Mouse (Mus musculus) CD4-positive helper T cell, adult 2 months (primary cell): ENCODE results near the gene Flnb.

Source experiments
- DNase-seq: peaks from one replicate; pipeline ENCODE4 v3.0.0-alpha.2; 2012; ENCODE audit warnings: low read depth, missing footprints, low spot score

Gene Flnb

GRCm38 (mm10) chr14:7826151-7826937, 8.6 kb downstream of the Flnb start:
- DNase-seq = no peak

DNA sequence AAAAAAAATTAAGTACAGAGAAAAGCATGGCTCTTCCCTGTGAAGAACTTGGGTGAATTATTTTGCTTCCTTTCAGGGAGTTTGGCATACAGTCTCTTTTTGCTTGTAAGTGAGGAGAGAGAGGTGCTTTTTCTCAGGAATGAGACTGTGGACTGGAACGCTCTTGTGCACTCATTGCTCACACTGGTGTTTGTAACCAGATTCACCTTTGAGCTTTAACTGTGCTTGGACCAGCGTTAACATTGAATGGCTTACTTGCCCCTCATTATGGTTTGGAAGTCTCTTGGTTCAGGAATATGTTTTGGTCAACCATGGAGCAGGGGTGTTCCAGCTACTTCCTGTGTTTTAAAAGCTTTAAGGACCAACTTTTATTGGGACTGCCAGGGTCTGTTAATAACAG, 11.4 kb downstream of the Flnb start:
- DNase-seq = no peak

GRCm38 (mm10) chr14:7831770-7832439, 14.1 kb downstream of the Flnb start:
- DNase-seq = peak; percentile 20

DNA sequence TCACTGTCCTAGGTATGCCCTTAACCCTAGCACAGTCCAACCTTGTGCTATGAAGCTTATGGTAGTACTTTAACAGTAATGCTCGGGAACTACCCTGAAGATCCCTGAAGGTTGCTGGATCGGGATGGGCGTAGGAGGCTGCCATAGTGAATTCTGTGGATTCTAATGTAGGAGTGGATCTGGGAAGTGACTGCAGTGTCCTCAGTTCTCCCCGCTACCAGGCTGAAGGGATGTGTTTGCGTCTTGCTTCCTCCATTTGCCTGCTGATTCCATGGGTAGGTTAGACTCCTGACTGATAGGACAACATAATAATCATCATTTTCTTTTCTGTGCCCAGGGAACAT, 14.7 kb downstream of the Flnb start:
- DNase-seq = no peak

- no peak for DNase-seq
Measured at GRCm38 (mm10) chr14:7833458-7833857, 15.7 kb downstream of the Flnb start.

DNA sequence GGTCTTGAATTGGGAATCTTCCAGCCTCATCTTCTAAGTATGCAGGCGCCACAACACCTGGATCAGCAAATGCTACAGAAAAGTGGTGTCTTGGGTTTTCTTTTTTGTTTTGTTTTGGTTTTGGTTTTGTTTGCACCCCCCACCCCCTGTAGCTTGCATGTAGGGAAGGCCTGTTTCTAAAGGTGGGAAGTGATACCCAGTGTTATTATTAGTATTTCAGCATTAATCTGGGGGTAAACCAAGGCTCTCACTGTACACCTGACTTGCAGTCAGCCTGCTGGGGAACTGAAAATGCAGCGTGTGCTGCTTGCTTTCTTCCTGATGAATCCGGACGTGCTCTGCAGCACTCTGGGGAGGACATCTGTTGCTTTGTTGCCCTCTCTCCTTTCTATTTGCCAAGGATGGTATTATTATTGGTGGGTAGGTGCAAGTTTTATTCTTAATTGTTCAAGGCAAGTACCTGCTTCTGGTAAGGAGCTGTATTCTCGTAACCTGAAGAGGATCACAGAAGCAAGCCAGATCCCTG, 20.9 kb downstream of the Flnb start:
- no peak for DNase-seq

- no peak for DNase-seq
Measured at GRCm38 (mm10) chr14:7839950-7840514, 22.3 kb downstream of the Flnb start.

DNA sequence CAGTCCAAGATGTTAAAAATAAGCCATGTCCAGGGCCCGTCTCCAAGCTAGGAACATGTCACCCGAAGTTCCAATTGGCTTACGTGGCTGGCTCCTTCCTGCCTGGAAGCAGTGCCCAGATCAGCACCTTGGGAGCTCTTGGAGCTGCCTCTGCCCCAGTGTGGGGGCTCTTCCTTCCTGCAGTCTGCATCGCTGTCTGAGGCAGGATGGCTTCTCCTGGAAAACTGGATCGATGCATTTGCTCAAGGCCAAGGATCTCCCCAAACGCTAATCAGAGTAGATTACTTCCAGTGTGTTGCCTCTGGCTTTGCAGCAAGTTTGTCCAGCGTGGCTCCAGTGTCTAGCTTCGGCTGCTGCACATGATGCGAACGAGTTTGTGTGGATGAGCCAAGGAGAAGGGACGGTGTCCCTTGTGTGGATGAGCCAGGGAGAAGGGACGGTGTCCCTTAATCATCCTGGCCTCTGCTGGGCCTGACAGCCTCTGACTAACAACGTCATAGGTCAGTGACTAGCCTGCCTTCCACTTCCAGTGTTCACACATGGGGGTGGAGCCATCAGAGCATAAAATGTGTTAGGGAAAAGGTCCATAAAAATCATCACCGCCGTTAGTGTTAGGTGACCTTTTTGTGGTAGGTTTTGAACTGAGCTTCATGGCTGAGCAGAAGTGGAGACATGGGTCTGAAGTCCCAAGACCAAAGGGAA, 25.0 kb downstream of the Flnb start:
- no peak for DNase-seq

GRCm38 (mm10) chr14:7846696-7847095, 28.9 kb downstream of the Flnb start:
- DNase-seq = no peak

DNA sequence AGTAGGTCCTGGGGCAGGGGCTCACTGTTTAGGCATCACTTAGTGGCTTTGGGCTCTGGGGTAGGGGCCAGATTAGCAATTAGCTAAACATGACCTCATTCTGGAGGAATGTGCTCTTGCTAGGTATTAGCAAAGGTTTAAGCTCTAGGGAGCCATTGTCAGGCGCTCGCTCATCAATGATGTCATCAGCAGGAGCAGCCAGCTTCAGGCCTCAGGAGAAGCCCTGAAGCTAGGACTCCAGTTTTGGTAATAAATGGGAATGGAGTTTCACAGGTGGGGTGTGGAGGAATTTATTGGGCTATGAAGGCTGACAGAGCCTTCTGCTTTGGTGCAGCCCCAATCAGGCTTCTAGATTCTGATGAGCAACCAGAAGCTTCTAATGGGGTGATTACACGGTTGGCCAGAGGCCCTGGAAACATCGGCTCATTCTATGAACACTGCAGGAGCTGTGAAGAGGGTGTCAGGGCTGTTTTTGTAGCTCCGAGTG, 30.0 kb downstream of the Flnb start:
- DNase-seq = no peak

DNA sequence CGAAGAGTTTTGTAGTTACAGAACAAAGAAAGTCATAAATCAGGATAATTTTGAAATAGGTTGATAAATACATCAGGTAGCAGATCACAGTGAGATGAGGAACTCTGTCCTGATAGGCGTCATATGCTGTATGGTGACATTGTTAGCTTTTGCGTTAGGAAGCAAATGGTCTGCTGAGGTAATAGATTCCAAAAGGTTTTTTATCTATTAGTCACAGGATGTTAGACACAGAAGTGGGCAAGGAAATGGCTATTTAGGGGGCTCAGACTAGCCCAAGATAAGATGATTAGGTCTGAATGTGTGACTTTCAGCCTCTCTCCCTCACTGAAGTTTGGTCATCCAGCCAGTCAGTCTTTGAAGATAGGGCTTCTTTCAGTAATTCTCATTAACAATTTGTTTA, 33.2 kb downstream of the Flnb start:
- no peak for DNase-seq

GRCm38 (mm10) chr14:7851543-7852065, 33.8 kb downstream of the Flnb start:
- DNase-seq = no peak

GRCm38 (mm10) chr14:7853691-7854090, 35.9 kb downstream of the Flnb start:
- DNase-seq = no peak

DNA sequence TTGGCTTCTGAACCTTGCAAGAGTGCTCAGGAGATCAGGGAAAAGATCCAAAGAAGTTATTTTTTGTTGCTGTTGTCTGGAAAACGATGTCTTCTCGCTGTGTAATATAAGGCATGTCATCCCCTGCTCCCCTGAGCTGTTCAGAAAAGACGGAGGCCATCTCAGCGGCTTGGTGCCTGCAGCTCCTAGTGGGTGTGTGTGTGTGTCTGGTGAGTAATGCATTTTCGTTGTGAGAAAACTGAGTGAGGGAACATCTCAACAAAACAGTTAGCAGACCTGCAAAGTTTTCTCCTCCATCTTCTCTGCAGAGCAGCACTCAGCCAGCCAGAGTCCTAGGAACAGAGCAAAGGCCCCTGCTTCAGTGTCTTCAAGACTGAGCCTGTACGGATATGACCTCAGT, 36.6 kb downstream of the Flnb start:
- no peak for DNase-seq

DNA sequence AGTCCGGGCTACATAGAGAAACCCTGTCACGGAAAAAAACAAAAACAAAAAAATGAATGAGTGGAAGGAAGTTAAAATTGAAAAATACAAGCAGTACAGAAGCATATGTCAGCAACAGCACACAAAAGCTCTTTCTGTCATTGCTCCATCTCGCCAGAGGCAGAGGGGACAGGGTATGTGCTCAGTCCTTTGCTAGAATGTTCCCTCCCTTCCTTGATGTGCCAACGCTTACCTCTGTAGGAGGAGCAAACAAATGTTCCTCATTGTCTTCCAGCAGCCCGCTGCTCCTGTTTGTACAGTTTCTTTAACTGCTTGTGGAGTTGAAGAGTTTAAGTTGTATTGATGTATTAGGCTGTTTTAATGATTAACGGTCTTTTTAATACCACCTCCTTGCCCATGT, 37.3 kb downstream of the Flnb start:
- no peak for DNase-seq

GRCm38 (mm10) chr14:7855501-7855900, 37.7 kb downstream of the Flnb start:
- no peak for DNase-seq

- no peak for DNase-seq
Measured at GRCm38 (mm10) chr14:7856348-7856747, 38.6 kb downstream of the Flnb start.

GRCm38 (mm10) chr14:7857835-7858234, 40.1 kb downstream of the Flnb start:
- no peak for DNase-seq

GRCm38 (mm10) chr14:7858430-7858829, 40.7 kb downstream of the Flnb start:
- DNase-seq = no peak

GRCm38 (mm10) chr14:7860525-7861154, 42.9 kb downstream of the Flnb start:
- DNase-seq = no peak

GRCm38 (mm10) chr14:7861275-7861674, 43.5 kb downstream of the Flnb start:
- DNase-seq = no peak
